Mouse (Mus musculus) brain, adult 2 months (tissue): ENCODE measurements around the gene Cxcl14.

Experiments
- DNase-seq: peaks from one replicate; pipeline ENCODE4 v3.0.0; 2011; ENCODE audit warnings: low read depth, low spot score

Cxcl14 gene

GRCm38 (mm10) chr13:56295943-56296658, at the start of gene Cxcl14:
Cxcl14 (minus strand) TSS chr13:56296551.
- DNase-seq, result peak; percentile 75

GRCm38 (mm10) chr13:56344355-56344754, 48.0 kb upstream of the Cxcl14 start:
- no peak for DNase-seq

GRCm38 (mm10) chr13:56342491-56342890, 46.1 kb upstream of the Cxcl14 start:
- no peak for DNase-seq

- DNase-seq, result no peak
Measured at GRCm38 (mm10) chr13:56340513-56340912, 44.2 kb upstream of the Cxcl14 start.

- no peak for DNase-seq
Measured at GRCm38 (mm10) chr13:56339816-56340215, 43.5 kb upstream of the Cxcl14 start.

DNA sequence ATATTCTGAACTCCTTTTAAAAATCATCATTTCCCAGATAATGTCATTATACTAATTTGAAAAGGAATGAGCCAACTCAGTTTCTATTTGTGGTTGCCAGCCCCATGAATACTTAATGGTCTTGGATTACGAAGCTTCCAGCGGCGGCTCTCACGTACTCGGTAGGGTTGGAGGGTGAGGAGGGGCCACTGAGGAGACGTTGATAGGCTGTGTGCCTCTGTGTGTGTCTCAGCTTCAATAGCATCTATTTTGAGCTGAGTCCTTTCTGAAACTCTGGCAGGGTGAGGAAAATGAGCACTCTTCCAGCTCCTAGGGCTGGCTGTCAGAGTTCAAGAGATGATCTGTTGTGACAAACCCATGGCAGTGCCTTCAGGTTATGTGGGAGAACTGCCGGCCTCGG, 40.6 kb upstream of the Cxcl14 start:
- DNase-seq, result peak; percentile 61

DNA sequence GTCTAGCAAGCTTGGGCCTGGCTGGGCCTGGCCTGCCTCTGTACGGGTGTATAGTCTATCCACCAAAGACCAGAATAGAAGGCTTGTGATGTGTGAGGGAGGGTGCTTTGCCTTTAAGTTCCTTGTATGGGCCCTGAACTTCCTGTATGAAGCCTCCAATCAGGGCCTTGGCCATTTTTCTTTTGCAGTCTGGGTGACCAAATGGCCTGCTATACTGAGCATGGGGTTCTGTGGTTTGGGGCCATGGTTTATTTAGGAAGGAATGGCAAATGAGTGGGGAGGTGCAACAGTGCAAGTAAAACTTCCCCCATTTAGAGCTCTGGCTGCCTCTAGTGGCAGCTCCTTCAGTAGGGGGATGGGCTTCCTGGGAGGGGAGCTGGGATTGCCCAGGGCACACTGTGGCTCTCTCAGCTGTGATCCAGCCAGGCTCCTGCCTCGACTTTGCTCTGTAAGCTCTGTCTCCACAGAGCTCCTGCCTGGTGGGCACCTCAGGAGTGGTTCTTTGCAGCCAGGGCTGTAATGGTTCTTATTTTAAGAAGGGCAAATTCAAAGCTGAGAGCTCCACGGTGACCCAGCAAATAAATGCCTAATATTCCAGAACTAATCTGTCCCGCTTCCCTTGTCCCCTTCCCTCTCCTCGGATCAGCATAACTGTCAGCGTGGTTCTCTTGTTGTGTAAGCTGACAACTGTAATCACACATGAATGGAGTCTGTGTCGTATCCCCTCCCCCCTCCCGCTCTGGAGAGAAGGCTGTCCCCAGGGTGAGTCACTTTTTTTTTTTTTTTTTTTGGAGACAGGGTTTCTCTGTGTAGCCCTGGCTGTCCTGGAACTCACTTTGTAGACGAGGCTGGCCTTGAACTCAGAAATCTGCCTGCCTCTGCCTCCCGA, 38.7 kb upstream of the Cxcl14 start:
- no peak for DNase-seq

DNA sequence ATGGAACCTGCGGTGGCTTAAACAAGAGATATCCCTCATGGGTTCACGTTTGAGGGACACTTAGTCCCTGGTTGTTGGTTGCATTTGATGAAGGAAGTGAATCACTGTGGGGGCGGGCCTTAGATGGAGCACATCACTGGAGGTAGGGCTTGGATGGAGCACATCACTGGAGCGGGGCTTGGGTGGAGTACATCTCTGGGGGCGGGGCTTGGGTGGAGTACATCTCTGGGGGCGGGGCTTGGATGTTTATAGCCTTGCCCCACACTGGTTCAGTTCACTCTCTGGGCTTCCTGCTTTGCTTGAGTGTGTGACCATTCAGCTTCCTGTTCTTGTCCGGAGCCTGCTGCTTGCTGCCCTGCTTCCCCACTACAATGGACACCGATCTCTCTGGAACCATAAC, 37.9 kb upstream of the Cxcl14 start:
- no peak for DNase-seq

DNA sequence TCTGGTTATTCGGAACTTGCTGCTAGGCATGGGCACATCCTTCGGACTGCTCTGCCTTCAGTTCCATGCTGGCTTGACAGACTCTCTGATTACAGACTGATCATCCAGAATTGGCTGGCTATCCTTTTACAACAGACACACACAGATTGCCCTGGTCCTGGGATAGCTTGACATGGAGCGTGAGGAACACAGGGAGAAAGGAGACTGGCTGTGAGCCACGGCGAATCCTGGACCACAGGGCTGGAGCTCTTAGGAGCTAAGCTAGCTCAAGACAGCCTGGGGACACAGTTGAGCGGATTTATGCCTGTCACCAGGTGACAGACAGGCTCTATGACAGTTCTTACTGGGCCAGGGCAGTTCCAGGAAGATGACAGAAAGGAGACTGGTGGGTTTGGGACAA, 36.0 kb upstream of the Cxcl14 start:
- no peak for DNase-seq

GRCm38 (mm10) chr13:56330603-56331455, 34.5 kb upstream of the Cxcl14 start:
- DNase-seq, result no peak

DNA sequence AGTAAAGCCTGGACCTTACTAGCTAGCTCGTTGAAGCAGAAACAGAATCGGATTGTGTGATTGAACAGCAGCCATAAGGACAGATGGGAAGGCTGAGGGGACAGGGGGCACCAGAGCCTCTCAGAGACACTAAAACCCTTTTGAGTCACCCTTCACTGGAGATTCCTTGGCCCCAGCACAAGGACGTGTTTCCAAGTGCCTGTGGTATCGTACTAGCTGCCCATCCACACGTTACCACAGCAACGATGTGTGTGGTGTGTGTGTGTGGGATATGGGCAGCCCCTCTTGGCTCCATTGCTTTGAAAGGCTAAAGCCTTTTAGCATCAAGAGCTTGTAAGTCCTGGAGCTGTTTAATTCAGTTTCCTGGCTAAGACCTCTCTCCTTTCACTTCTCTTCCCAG, 33.4 kb upstream of the Cxcl14 start:
- DNase-seq, result no peak

DNA sequence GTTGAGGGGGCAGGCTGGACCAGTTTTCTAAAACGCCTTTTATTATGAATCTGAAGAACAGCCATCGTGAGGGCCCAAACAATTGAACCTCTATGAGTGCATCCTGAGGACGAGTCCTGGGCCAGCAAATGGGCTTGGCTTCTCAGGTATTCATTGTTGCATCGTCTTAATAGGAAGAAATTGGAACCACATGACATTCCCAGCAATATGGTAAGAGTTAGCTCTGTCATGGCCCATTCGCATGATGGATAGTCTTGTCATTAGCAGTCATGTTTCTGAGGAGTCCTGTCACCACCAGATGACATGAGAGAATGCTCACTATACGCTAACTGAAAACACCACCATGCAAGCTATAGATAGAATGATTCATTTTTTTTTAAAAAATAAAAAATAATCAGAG, 32.8 kb upstream of the Cxcl14 start:
- no peak for DNase-seq

GRCm38 (mm10) chr13:56327779-56328178, 31.4 kb upstream of the Cxcl14 start:
- no peak for DNase-seq

DNA sequence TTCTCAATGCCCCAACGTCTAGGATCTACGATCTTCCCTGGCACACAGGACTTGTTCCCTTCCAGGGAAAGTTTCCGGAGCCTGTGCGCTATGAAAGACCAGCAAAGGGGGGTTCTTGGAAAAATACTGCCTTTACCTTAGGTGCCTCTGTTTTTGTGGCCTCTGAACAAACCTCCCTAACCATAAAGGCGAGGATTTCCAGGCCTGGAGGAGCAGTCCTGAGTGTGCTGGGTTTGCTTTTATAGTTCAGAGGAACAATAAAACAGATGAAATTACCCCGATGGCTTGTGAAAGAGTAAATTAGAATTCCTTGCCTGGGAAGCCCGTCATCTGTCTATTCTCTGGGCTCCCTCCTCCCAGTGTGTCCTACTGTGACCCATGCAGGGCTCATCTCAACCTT, 25.3 kb upstream of the Cxcl14 start:
- no peak for DNase-seq

DNA sequence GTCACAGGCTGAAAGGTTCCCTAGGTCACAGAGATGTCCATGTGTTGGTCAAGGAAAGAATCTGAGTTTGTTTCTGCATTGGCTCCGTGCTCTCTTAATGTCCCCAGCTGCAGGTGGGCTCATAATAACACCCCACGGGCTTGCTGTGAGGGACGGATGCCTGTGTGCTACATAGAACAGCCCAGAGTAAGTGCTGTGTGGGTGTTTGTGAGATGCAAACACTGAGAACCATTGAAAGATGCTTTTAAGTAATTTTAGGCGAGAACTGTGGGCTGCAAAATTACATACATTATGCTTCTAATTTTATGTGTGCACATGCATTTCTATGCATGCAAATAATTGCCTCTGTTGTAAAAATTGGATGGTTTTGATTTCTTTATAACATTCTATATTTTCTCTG, 20.6 kb upstream of the Cxcl14 start:
- peak; percentile 69 for DNase-seq

DNA sequence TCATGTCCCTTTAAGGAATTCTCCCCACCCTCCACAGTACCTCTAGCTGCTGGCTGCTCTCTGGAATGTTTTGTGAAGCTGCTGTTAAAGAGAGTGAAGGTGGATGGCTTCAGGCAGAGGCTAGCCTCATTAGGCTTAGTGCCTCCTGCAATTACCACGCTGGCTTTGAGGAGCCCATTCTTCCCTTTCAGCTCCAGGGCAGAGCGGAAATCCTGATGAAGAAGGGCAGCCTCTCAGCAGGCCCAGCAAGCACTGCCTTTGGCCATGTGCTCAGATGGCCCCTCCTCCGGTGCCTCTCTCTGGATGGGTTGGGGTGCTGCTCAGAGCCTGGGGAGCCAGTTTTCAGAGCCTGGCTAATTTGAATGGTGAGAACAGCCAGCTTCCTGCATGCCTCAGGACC, 18.9 kb upstream of the Cxcl14 start:
- DNase-seq, result no peak

- no peak for DNase-seq
Measured at GRCm38 (mm10) chr13:56305058-56305457, 8.7 kb upstream of the Cxcl14 start.

GRCm38 (mm10) chr13:56304453-56304852, 8.1 kb upstream of the Cxcl14 start:
- no peak for DNase-seq

DNA sequence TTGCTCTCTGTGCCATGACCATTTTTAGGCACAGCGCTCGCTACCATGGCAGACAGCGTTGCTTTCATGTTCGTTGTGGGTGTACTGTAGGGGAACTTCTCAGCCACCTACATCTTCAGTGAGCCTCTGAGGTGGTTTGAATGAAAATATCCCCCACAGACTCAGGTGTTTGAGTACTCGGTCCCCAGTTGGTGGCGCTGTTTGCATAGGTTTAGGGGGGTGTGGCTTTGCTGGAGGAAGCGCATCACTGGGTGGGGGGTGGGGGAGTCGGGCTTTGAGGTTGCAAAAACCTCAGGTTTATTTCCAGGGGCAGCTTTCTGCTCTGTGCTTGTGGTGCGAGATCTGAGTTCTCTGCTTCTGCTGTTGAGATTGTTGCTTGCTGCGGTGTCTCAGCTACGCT, 3.0 kb upstream of the Cxcl14 start:
- no peak for DNase-seq

GRCm38 (mm10) chr13:56296659-56297020, 289 bp upstream of the Cxcl14 start:
- no peak for DNase-seq

DNA sequence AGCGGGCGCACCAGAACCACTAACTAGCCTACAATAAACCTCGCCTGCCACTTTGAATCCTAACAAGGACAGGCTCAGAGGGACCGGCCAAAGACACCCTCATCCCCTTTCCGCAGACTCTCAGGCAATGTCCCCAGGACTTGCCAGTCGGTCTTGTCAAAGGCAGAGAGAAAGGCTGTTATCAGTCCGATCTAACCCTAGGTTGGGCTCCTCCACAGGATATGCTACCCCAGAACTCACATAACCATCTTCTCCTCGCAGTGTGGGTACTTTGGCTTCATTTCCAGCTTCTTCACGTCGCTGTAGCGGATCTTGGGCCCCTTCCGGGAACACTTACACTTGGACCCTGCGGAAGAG, 787 bp downstream of the Cxcl14 start:
- no peak for DNase-seq

GRCm38 (mm10) chr13:56294908-56295307, 1.4 kb downstream of the Cxcl14 start:
- DNase-seq, result no peak
